Mouse (Mus musculus): ENCODE results near the gene Cers6.

- TF ChIP-seq CTCF (IDR thresholded peaks at IDR 0.05; ENCODE audit: insufficient read depth, low read depth, low read length) (no peak), POLR2A (IDR thresholded peaks at IDR 0.05; ENCODE audit: insufficient read depth, low read depth, low read length) (no peak)
Measured at GRCm38 (mm10) chr2:68901708-68902107, 40.5 kb downstream of the Cers6 start.

Data from olfactory bulb, adult 2 months (tissue).